Mouse (Mus musculus) liver, adult (tissue): ENCODE measurements around the gene Zcchc2.

Experiments used
- GATA4 ChIP-seq: IDR thresholded peaks from 2 replicates; pipeline ENCODE4 v1.6.1; 2014; ENCODE audit warnings: mild to moderate bottlenecking, low read length; ENCODE audit not compliant: insufficient replicate concordance

The Zcchc2 gene

DNA sequence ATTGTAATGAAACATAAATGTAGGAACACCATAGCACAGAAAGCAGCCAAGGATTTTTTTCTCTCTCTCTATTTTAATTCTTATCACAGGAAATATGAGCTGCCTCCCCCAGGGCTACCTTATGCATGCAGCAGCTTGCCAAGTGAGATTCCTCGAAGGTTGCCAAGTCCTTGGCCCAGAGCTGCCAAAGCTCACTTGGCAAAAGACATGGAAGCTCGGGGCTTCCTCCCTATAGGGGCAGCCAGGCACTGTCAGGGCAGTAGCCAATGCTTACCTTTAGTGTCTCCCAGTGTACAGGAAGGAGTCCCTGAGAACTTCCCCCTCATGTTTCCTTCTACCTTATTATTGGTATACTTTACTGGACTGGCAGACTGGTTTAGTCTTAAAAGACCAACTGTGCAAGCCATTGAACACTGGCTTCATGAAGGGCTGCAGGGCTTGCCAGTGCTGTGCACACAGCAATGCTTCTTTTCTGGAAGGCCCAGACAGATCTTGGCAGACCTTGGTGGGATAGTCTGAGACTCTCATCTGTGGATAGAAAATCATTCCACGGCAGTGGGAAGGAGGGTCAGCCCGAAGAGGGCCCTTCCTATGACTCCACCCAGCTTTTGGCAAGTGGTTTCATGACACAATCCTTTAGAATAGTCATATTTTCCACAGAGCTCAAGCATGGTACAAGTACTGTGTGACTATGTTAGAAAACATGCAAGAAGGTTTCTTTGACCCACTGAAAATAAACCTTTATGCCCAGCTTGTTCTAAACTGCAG is 53.0 kb downstream of the Zcchc2 start:
- TF ChIP-seq GATA4: no peak

DNA sequence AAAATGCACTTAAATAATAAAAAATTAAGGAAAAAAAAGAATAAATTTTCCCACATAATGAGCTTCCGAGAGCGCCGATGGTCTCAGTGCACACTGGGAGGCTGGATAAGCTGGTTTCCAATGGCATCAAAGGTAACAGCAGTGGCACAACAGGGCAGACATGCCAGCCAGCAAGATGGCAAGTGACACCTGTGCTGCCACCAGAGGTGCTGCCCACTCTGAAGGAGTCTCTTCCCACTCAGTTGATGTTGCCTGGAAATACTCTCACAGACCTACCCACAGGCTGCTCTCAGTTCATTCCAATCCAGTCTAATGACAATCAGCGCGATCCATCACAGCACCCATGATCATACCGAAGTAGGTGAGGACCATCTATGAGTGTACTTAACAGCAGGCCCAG is 58.8 kb downstream of the Zcchc2 start:
- TF ChIP-seq GATA4: no peak

GRCm38 (mm10) chr1:106054978-106055377 is 64.8 kb downstream of the Zcchc2 start:
- TF ChIP-seq GATA4: no peak

DNA sequence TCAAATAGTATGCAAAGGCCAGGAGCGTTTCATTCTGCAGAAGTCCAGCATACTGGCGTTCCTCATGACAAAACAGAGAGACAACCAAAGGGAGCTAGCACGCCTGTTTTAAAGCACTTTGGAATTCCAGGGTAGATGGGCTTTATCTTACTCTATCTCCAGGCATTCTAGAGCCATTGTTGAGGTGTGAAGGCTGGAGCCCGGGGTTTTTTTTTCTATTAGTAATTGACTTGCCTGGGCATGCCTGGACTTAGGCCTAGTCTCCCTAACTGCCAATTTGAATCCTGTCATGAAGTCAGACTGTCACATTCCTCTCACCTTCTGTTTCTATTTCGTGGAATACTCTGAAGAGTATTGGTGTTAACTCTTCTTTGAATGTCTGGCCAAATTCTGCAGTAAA is 68.1 kb downstream of the Zcchc2 start:
- no peak for TF ChIP-seq GATA4

DNA sequence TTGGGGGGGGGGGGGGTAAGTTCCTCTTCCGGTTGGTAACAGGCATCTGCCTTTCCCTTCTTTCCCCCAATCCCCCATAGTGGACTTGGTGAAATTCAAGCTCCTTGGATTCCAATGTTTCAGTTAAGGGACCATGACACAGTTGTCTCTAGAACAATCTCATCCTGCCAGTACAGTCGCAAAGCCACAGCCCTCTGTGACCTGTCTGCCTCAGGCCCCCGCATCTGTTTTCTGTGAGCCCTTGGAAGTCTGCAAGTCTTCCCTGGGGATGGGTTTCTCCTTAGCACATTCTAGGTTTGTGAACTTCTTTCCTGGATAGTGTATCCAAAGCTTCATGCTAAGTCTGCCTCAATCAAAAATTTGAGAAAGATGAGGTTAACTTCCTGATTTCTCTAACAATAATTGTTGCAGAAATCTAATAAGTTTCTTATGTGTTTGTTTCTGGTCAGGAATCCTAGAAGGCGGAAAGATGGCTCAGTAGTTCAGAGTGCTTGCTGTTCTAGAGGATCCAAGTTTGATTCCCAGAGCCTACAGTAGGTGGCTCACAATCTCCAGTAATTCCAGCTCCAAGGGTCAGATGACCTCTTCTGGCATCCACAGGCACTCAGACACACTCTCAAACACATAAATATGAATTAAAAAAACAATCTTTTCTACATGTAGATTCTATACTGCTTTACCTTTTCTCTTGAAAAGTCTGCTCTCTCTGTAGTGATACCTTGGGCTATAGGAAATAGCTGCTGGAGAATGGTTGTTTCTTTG is 69.5 kb downstream of the Zcchc2 start:
- no peak for TF ChIP-seq GATA4

DNA sequence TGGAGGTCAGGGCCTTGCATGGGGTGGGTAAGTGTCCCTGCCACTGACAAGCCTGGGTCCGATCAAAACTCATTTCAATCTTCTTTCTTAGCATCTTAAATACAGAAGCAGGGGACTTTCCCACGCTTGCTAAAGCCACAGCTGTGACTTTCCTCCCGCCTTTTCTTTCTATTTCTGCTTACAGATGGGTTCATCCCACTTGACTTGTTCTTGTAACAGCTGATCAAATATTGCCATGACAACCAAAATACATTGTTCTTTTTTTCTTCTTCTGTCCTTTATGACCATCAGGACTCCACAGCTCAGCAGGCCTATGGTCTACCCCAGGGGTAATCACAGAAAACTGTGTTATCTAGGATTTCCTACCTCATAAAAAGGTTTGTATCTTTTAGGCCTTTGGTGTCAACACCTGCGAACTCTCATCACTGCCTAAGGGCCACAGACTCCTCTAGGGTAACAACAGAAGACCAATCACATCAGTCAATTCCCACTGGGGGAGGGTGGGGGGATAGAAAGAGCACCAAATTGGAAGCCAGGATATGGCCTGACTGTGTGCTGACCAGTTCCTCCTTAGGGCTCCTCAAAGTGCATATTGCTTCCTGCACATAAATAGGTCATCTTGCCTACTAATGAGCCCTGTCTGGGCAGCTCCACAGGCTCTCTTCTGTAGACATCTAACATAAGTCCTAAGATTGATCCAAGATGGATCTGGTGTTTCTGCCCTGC is 71.1 kb downstream of the Zcchc2 start:
- no peak for TF ChIP-seq GATA4

DNA sequence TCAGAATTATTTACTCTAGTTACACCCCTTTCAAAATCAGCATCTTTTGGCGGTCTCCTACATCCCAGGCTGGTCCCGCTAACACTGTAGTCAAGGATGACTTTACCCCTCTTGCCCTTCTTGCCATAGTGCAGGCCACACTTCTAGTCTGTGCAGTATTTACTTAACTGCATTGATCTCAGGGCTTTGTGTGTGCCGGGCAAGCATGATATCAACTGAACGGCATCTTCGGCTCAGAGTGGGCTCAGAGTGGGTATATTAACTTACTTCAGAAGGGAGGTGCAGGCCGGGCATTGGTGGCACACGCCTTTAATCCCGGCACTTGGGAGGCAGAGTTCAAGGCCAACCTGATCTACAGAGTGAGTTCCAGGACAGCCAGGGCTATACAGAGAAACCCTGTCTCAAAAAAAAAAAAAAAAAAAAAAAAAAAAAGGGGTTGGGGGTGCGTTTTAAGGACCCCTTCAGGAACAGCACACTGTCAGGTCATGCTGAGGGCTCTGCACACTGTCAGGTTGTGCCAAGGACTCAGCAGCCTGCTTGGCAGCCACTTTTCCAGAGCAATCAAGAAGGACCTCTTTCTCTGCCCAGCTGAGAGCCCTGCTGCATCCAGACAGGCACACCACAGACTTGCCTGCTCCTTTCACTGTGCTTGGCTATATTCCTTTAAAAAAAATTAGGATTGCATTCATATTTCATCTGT is 72.8 kb downstream of the Zcchc2 start:
- TF ChIP-seq GATA4: no peak

GRCm38 (mm10) chr1:106063591-106064170 is 73.5 kb downstream of the Zcchc2 start:
- TF ChIP-seq GATA4: no peak

GRCm38 (mm10) chr1:106064291-106064690 is 74.1 kb downstream of the Zcchc2 start:
- no peak for TF ChIP-seq GATA4

DNA sequence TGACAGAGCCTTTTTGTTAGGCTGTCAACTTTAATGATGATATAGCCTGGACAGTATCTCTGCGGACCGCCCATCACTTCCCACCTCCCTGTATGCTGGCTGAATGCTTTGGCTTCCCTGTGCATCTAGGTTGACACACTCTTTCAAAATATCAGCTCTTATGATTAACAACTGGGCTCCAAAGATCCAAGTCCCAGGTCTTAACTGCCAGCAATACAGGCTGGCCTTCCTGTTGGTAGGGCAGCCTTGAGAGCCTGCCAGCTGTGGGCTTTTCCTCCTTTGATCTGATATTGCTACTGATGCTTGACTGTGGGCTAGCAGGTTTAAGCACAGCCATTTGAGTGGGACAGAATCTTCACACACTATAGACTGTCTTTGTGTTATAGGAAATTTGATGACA is 74.5 kb downstream of the Zcchc2 start:
- TF ChIP-seq GATA4: no peak

DNA sequence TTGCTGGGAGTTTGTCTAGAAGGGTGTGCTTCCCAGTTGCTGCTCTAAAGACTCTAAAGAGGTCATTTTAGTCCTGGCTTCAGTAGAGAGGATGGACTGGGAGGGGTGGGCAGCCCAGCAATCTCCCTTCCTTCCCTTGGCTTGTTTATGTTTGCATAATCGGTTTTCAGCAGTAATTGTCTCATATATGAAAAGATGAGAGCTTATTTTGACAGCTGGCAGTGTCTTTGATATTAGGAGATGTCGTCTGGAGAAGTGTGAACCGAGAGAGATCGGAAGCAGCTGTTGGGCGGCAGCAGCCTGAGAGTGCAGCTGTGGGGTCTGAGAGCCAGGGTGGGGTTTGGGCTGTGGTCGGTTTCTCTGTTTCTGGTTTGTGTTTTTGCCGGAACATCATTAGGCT is 75.5 kb downstream of the Zcchc2 start:
- no peak for TF ChIP-seq GATA4

DNA sequence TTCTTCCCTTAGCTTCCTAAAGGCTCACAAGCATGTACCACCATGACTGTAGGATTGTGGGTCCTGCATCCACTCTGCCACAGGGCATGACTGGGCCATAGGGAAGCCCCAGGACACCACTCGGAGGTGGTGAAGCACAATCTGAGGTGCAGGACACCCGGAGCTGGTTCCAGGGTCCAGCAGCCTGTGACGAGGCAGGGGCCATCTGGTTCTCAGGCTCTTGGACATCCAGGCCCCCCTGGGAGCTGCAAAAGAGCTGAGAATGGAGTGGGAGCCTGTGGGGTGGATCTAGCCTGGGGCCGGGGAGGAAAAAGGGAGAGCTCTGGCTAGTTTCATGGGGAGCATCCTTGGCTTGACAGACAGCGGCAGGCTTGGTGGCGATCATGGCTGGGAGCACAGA is 77.1 kb downstream of the Zcchc2 start:
- no peak for TF ChIP-seq GATA4

- no peak for TF ChIP-seq GATA4
Measured at GRCm38 (mm10) chr1:106069867-106070543, 79.8 kb downstream of the Zcchc2 start.

GRCm38 (mm10) chr1:106070814-106071213 is 80.6 kb downstream of the Zcchc2 start:
- no peak for TF ChIP-seq GATA4

DNA sequence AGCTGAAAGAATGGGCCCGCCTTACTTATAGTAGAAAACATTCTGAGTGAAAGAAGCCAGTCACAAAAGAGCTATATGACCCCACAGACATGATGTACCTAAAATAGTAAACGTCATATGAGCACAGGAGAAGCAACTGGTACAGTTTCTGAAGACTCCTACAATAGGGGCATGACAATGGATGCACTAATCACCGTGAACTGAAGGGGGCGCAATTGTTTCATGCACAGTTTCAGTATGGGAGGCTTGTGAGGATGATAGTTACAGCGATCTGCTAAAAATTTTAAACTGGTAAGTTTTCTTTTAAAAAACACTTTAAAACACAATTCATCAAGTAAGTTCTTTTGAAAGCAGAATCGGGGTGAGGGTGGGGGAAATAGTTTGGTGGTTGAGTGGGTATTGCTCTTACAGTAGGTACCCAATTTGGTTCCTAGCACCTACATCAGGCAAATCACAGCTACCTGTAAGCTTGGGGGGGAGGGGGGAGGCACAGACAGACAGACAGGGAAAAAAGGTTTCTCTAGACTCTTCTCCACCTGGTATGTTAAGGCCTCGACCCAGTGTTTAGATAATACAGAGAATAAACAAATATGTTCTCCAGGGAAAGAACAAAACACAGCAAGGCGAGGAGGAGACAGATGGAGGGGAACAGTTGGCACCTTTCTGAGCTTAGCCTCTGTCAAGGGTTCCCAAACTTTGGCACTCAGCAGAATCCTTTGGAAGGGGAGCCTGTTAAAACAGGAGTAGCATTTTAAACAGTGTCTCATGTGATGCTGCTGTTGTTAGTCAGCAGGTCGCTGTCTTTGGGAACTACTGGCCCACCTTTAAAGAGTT is 81.2 kb downstream of the Zcchc2 start:
- no peak for TF ChIP-seq GATA4
